Mouse (Mus musculus) midbrain, embryonic 13.5 days (tissue): ENCODE measurements around the gene Myrip. TPM values are rescaled to one million over a fixed set of nuclear protein-coding genes. Genes with fewer than 3 reads are reported as not detected.
"Not testable (repeated sequence)": the region's sequence is repeated elsewhere in the genome, so short reads cannot be mapped to it uniquely, and the experiment has no call there.

Experiments used
- ATAC-seq: fragments of 200-750 bp; cut with Nextera tagmentation; 2 replicates; pipeline ENCODE4 v1.8.0; 2017; ENCODE audit warnings: mild to moderate bottlenecking, moderate TSS enrichment, moderate library complexity
- H3K27ac ChIP-seq: fragments of 300-500 bp; sonication (generic); 2 replicates; pipeline ENCODE4 v1.5.1; 2015; ENCODE audit warnings: inconsistent platforms, mild to moderate bottlenecking, moderate library complexity
- H3K27me3 ChIP-seq: fragments of 300-500 bp; sonication (generic); 2 replicates; pipeline ENCODE4 v1.6.1; 2015; ENCODE audit warnings: mild to moderate bottlenecking, inconsistent platforms
- H3K36me3 ChIP-seq: fragments of 300-500 bp; sonication (generic); 2 replicates; pipeline ENCODE4 v1.6.1; 2015; ENCODE audit warnings: mild to moderate bottlenecking, inconsistent platforms
- H3K4me1 ChIP-seq: fragments of 300-500 bp; sonication (generic); replicated peaks from 2 replicates; pipeline ENCODE4 v1.6.1; 2015; ENCODE audit warnings: inconsistent platforms
- H3K4me2 ChIP-seq: fragments of 300-500 bp; sonication (generic); replicated peaks from 2 replicates; pipeline ENCODE4 v1.6.1; 2015; ENCODE audit warnings: moderate library complexity, mild to moderate bottlenecking, inconsistent platforms
- H3K4me3 ChIP-seq: fragments of 300-500 bp; sonication (generic); replicated peaks from 2 replicates; pipeline ENCODE4 v1.5.1; 2015; ENCODE audit warnings: mild to moderate bottlenecking, inconsistent platforms
- H3K9ac ChIP-seq: fragments of 300-500 bp; sonication (generic); replicated peaks from 2 replicates; pipeline ENCODE4 v1.6.1; 2015; ENCODE audit warnings: mild to moderate bottlenecking, inconsistent platforms
- H3K9me3 ChIP-seq: fragments of 300-500 bp; sonication (generic); 2 replicates; pipeline ENCODE4 v1.6.1; 2016; ENCODE audit warnings: mild to moderate bottlenecking, inconsistent platforms
- WGBS: fragments of 180-500 bp; shearing (Covaris S2); methylation state at CpG from one replicate; pipeline ENCODE4 v1.1.7; 2015; 5-methylcytosine and 5-hydroxymethylcytosine counted together
- polyA plus RNA-seq: library from polyadenylated mRNA; unstranded; fragments of >200 nt; fragmentation: Nextera tagmentation; extraction: Ambion mirVana; gene quantifications from 2 replicates; pipeline ENCODE4 v1.2.1, GENCODE M21; 2015

The Myrip gene
- polyA plus RNA-seq, 1 experiment from 2014 or later: 2.5 TPM

- ATAC-seq: no peak
- no peaks in the 10 kb centered on the region for H3K27me3 ChIP-seq
- H3K4me1 ChIP-seq: no peaks in the 10 kb centered on the region
- no peaks in the 10 kb centered on the region for H3K36me3 ChIP-seq
- no peak overlapping the region for H3K9ac ChIP-seq
- no peak overlapping the region for H3K4me3 ChIP-seq
- H3K9me3 ChIP-seq: no peaks in the 10 kb centered on the region
- no peak overlapping the region for H3K4me2 ChIP-seq
- 86% methylated on average over 6 of the region's 6 CpGs for WGBS
- H3K27ac ChIP-seq: no peak overlapping the region
Measured at GRCm38 (mm10) chr9:120361656-120362055, 60.3 kb downstream of the Myrip start.

DNA sequence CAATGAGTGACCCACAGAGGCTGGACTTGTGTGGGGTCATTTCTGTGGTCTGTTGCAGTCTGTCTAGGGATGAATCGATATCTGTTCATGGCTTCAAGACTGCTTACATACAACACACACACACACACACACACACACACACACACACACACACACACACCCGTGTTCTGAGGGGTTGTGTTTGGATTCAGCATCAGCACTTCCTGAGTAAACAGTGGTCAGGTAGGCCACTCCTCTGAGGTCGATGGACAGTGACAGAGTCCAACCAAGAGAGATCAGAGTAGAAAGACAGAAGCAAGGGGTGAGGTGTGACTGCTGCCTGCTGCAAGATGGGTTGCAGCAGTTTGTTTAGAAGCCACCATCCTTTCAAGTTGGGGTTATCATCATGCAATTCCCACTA, 61.4 kb downstream of the Myrip start:
- H3K36me3 ChIP-seq: no peaks in the 10 kb centered on the region
- H3K4me1 ChIP-seq: no peaks in the 10 kb centered on the region
- H3K27ac ChIP-seq: no peak overlapping the region
- no peak overlapping the region for H3K4me2 ChIP-seq
- H3K9me3 ChIP-seq: no peaks in the 10 kb centered on the region
- H3K9ac ChIP-seq: no peak overlapping the region
- H3K4me3 ChIP-seq: no peak overlapping the region
- H3K27me3 ChIP-seq: no peaks in the 10 kb centered on the region
- ATAC-seq: no peak
- 77% methylated on average over 3 of the region's 3 CpGs for WGBS

DNA sequence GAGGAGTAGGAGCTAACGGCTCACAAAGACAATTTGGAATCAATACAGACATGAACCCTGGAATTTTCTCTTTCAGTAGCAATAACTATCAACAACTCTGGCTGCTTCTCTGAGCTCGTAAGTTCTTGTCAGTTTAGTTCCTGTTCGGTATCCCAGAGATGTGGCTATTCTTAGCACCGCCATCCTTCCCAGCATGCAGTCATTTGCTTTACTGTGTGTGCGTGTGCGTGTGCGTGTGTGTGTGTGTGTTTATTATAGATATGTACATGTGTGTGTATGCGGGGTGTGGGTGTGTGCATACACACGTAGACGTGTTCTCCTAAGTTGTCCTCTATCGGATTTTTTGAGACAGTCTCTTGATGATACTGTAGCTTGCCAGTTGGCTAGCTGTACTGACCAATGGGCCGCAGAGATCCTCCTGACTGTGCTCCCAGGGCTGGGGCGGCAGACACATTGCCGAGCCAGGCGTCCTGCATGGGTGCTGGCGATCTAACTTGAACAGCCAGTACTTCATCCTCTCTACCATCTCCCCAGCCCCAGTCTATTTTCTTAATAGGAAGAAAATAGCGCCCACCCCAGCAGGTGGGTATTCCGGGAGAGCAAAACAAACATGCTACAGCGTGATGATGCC, 63.5 kb downstream of the Myrip start:
- Histone ChIP-seq H3K4me2 (no peak overlapping the region), H3K27me3 (no peaks in the 10 kb centered on the region), H3K9me3 (no peaks in the 10 kb centered on the region), H3K27ac (no peak overlapping the region), H3K4me3 (no peak overlapping the region), H3K4me1 (no peaks in the 10 kb centered on the region), H3K9ac (no peak overlapping the region), H3K36me3 (no peaks in the 10 kb centered on the region)
- 88% methylated on average over 19 of the region's 19 CpGs for WGBS
- no peak for ATAC-seq

GRCm38 (mm10) chr9:120367526-120367925, 66.2 kb downstream of the Myrip start:
- WGBS: 93% methylated on average over 1 of the region's 1 CpGs

GRCm38 (mm10) chr9:120371633-120372032, 70.3 kb downstream of the Myrip start:
- Histone ChIP-seq H3K4me3 (no peak overlapping the region), H3K27me3 (no peaks in the 10 kb centered on the region), H3K9ac (no peak overlapping the region), H3K27ac (no peak overlapping the region), H3K9me3 (no peaks in the 10 kb centered on the region), H3K4me2 (no peak overlapping the region), H3K36me3 (no peaks in the 10 kb centered on the region), H3K4me1 (no peaks in the 10 kb centered on the region)
- no peak for ATAC-seq
- 81% methylated on average over 5 of the region's 5 CpGs for WGBS

More at GRCm38 (mm10) chr9:120367526-120367925, 66.2 kb downstream of the Myrip start:
- no peak overlapping the region for H3K9ac ChIP-seq
- no peaks in the 10 kb centered on the region for H3K9me3 ChIP-seq
- H3K27me3 ChIP-seq: no peaks in the 10 kb centered on the region
- H3K4me1 ChIP-seq: no peaks in the 10 kb centered on the region
- H3K27ac ChIP-seq: no peak overlapping the region
- ATAC-seq: no peak
- no peak overlapping the region for H3K4me3 ChIP-seq
- H3K36me3 ChIP-seq: no peaks in the 10 kb centered on the region
- no peak overlapping the region for H3K4me2 ChIP-seq

- H3K27me3 ChIP-seq: no peaks in the 10 kb centered on the region
- WGBS: 77% methylated on average over 6 of the region's 6 CpGs
- no peaks in the 10 kb centered on the region for H3K36me3 ChIP-seq
- H3K4me3 ChIP-seq: no peak overlapping the region
- no peak overlapping the region for H3K27ac ChIP-seq
- H3K9me3 ChIP-seq: no peaks in the 10 kb centered on the region
- H3K9ac ChIP-seq: no peak overlapping the region
- ATAC-seq: no peak
- no peaks in the 10 kb centered on the region for H3K4me1 ChIP-seq
- H3K4me2 ChIP-seq: no peak overlapping the region
Measured at GRCm38 (mm10) chr9:120372347-120372746, 71.0 kb downstream of the Myrip start.

- 30% methylated on average over 11 of the region's 11 CpGs for WGBS
- Histone ChIP-seq H3K4me1 (peaks cover 2% of the 10 kb centered on the region), H3K36me3 (no peaks in the 10 kb centered on the region), H3K9me3 (no peaks in the 10 kb centered on the region), H3K27me3 (no peaks in the 10 kb centered on the region), H3K4me3 (no peak overlapping the region), H3K27ac (no peak overlapping the region), H3K9ac (no peak overlapping the region), H3K4me2 (no peak overlapping the region)
- peak; percentile 34; the same call in 1 of the 2 replicates for ATAC-seq
Measured at GRCm38 (mm10) chr9:120377726-120378125, 76.4 kb downstream of the Myrip start.

DNA sequence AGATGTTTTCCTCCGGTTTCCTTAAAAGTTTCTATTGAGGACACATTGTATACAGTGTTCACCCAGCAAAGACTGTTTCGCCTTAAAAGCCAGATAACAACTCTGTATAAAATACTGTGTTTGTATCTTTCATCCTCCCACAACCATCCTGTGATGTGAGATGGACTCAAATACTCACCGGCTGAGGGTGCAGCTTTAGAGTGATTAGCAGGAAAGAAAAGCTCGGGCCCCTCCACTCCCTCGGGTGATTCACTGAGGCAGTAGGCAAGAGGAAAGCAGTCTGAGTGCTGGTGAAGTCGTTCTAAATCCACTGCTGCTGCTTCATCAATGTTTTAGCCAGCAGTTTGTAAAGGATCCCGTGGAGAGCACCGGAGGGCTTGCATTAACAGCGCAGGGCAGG, 93.9 kb downstream of the Myrip start:
- H3K9ac ChIP-seq: no peak overlapping the region
- H3K27me3 ChIP-seq: no peaks in the 10 kb centered on the region
- 34% methylated on average over 9 of the region's 9 CpGs for WGBS

DNA sequence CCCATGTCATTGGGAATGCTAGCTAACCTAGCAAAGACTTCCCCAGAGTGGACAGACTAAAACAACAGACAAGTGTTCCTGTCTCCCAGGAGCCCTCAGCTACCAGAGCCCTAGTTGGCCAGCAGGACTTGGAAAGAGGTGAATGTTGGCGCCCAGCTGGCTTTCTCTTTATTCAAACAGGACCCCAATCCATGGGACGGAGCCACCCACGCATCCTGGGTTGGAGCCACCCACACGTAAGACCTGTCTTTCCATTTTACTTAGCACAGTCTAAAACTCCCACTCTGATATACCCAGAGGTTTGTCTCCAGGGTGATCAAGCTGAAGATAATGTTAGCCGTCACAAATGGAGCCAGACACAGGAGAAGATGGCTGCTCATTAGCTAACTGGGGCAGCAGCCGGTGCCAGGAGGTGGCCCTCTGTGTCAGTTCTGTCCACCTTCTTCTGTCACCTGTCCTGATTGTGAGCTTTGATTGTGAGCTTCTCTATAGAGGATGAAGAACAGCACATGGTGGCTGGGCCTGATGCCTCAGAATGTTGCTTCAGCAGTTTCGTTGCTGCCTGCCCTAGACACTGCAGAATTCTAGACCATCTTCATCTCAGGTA, 95.4 kb downstream of the Myrip start:
- no peaks in the 10 kb centered on the region for H3K36me3 ChIP-seq
- ATAC-seq: no peak
- no peak overlapping the region for H3K9ac ChIP-seq
- H3K9me3 ChIP-seq: no peaks in the 10 kb centered on the region
- no peaks in the 10 kb centered on the region for H3K27me3 ChIP-seq
- no peak overlapping the region for H3K4me3 ChIP-seq
- no peak overlapping the region for H3K27ac ChIP-seq
- peaks cover 6% of the 10 kb centered on the region; the same call in 1 of the 2 replicates for H3K4me1 ChIP-seq
- 92% methylated on average over 7 of the region's 7 CpGs for WGBS
- no peak overlapping the region for H3K4me2 ChIP-seq

More for the DNA sequence above, 93.9 kb downstream of the Myrip start:
- no peak overlapping the region for H3K4me3 ChIP-seq
- no peaks in the 10 kb centered on the region for H3K36me3 ChIP-seq
- peaks cover 6% of the 10 kb centered on the region; the same call in 1 of the 2 replicates for H3K4me1 ChIP-seq
- H3K9me3 ChIP-seq: no peaks in the 10 kb centered on the region
- H3K4me2 ChIP-seq: no peak overlapping the region
- H3K27ac ChIP-seq: no peak overlapping the region
- ATAC-seq: no peak

DNA sequence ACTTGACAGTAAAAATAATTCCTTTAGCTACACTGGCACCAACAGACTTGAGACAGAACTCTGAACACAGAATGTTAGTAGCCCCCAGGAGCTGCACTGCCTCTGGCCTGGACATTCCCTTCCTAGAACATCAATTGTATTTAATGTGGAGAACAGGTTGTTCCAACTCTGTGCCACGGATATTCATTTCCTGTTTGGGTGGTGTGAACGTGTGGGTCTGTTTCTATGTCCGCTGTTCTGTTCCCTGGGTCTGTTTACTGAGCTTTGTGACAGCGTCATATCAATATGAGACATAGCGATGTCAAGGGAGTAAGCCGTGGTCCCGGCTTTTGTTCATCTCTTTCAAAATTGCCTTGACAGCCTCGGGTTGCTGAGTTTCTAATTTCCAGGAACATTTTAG, 97.0 kb downstream of the Myrip start:
- Histone ChIP-seq H3K27ac (no peak overlapping the region), H3K9me3 (no peaks in the 10 kb centered on the region), H3K36me3 (no peaks in the 10 kb centered on the region), H3K4me3 (no peak overlapping the region), H3K4me2 (no peak overlapping the region), H3K4me1 (peaks cover 6% of the 10 kb centered on the region; the same call in 1 of the 2 replicates), H3K27me3 (no peaks in the 10 kb centered on the region), H3K9ac (no peak overlapping the region)
- 87% methylated on average over 8 of the region's 8 CpGs for WGBS
- ATAC-seq: no peak

GRCm38 (mm10) chr9:120399537-120399936, 98.2 kb downstream of the Myrip start:
- not testable (repeated sequence) for H3K9ac ChIP-seq, H3K27ac ChIP-seq, H3K4me1 ChIP-seq, ATAC-seq, H3K36me3 ChIP-seq, H3K4me3 ChIP-seq, H3K27me3 ChIP-seq, H3K9me3 ChIP-seq, H3K4me2 ChIP-seq
- 95% methylated on average over 2 of the region's 2 CpGs for WGBS

- no peaks in the 10 kb centered on the region for H3K36me3 ChIP-seq
- H3K4me1 ChIP-seq: no peaks in the 10 kb centered on the region
- WGBS: 88% methylated on average over 3 of the region's 3 CpGs
- H3K27me3 ChIP-seq: no peaks in the 10 kb centered on the region
- no peak overlapping the region for H3K4me3 ChIP-seq
- no peak overlapping the region for H3K4me2 ChIP-seq
- no peak overlapping the region for H3K27ac ChIP-seq
- H3K9ac ChIP-seq: no peak overlapping the region
- no peaks in the 10 kb centered on the region for H3K9me3 ChIP-seq
- ATAC-seq: no peak
Measured at GRCm38 (mm10) chr9:120402368-120402767, 101.1 kb downstream of the Myrip start.

DNA sequence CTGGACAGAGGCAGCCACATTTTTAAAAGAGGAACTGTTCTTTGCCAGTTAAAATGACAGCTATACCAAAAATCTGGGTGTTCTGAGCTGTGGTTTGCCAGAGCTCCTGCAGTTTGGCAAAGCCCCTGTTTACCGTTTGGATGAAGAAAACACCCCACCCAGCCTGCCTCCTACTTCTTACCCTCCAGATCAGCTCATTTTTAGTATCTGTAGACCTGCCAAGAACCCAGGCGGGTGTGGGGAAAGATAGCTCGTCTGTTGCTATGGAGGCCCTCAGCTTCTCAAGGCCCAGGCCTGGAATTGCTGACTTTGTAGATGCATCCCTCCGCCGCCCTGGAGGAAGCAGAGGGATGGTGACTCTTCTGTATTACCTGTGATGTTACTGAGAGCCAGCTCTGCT, 102.3 kb downstream of the Myrip start:
- 75% methylated on average over 5 of the region's 5 CpGs for WGBS
- Histone ChIP-seq H3K9me3 (no peaks in the 10 kb centered on the region), H3K4me3 (no peak overlapping the region), H3K4me2 (no peak overlapping the region), H3K9ac (no peak overlapping the region), H3K36me3 (no peaks in the 10 kb centered on the region), H3K27me3 (no peaks in the 10 kb centered on the region), H3K27ac (no peak overlapping the region), H3K4me1 (no peaks in the 10 kb centered on the region)
- no peak for ATAC-seq
